Mouse (Mus musculus): ENCODE data around the gene Olfr1160. TPM values are rescaled to one million over a fixed set of nuclear protein-coding genes. Genes with fewer than 3 reads are reported as not detected.
"Not testable (repeated sequence)": the region's sequence is repeated elsewhere in the genome, so short reads cannot be mapped to it uniquely, and the experiment has no call there.

The Olfr1160 gene
- not detected in 2 replicates for polyA plus RNA-seq (2014; fragmentation: Nextera tagmentation; extraction: Ambion mirVana)

- Histone ChIP-seq H3K4me1 (ENCODE audit: control insufficient read depth in 2 of 2, insufficient read depth in 2 of 2, low read length in 2 of 2) (no peaks in the 10 kb centered on the region), H3K4me2 (ENCODE audit: low read length) (no peak within 1 kb of the TSS), H3K4me3 (ENCODE audit: control insufficient read depth in 1 of 2, insufficient read depth in 1 of 2, low read depth in 1 of 2, low read length in 2 of 2) (no peak within 1 kb of the TSS), H3K36me3 (ENCODE audit: control insufficient read depth, insufficient read depth, low read length) (no peaks in the 10 kb centered on the region), H3K9ac (ENCODE audit: low read length) (no peak within 1 kb of the TSS), H3K9me3 (ENCODE audit: control insufficient read depth, low read length) (no peaks in the 10 kb centered on the region), H3K27ac (replicated peaks in 1 of 2; ENCODE audit: control insufficient read depth in 1 of 2, insufficient read depth in 1 of 2, low read depth in 2 of 2, low read length in 2 of 2) (no peak within 1 kb of the TSS), H3K27me3 (ENCODE audit: control insufficient read depth, insufficient read depth, low read length) (no peaks in the 10 kb centered on the region)
- ATAC-seq (ENCODE audit: insufficient number of reproducible peaks, insufficient read depth, low FRiP score, low read depth): no peak
These were observed at the start of gene Olfr1160 for GRCm38 (mm10) chr2:88007515-88008318. Gene Olfr1160, minus strand, starts transcription at chr2:88008268.

- H3K9me3 ChIP-seq (ENCODE audit: control insufficient read depth, low read length): no peaks in the 10 kb centered on the region
- H3K4me2 ChIP-seq (ENCODE audit: low read length): no peak within 1 kb of the TSS
- 73% methylated on average over 1 of the region's 1 CpGs for WGBS
- H3K4me1 ChIP-seq (ENCODE audit: control insufficient read depth in 2 of 2, insufficient read depth in 2 of 2, low read length in 2 of 2): no peaks in the 10 kb centered on the region
- H3K9ac ChIP-seq (ENCODE audit: low read length): no peak within 1 kb of the TSS
- H3K4me3 ChIP-seq (ENCODE audit: control insufficient read depth in 1 of 2, insufficient read depth in 1 of 2, low read depth in 1 of 2, low read length in 2 of 2): no peak within 1 kb of the TSS
- no peaks in the 10 kb centered on the region for H3K36me3 ChIP-seq (ENCODE audit: control insufficient read depth, insufficient read depth, low read length)
- H3K27me3 ChIP-seq (ENCODE audit: control insufficient read depth, insufficient read depth, low read length): no peaks in the 10 kb centered on the region
- ATAC-seq (ENCODE audit: insufficient number of reproducible peaks, insufficient read depth, low FRiP score, low read depth): no peak
- no peak within 1 kb of the TSS for H3K27ac ChIP-seq (replicated peaks in 1 of 2; ENCODE audit: control insufficient read depth in 1 of 2, insufficient read depth in 1 of 2, low read depth in 2 of 2, low read length in 2 of 2)
These were observed 43.0 kb upstream of the Olfr1160 start, which contains the start of gene Olfr1162 for GRCm38 (mm10) chr2:88051029-88051428. Gene Olfr1162, minus strand, starts transcription at chr2:88051129.

DNA sequence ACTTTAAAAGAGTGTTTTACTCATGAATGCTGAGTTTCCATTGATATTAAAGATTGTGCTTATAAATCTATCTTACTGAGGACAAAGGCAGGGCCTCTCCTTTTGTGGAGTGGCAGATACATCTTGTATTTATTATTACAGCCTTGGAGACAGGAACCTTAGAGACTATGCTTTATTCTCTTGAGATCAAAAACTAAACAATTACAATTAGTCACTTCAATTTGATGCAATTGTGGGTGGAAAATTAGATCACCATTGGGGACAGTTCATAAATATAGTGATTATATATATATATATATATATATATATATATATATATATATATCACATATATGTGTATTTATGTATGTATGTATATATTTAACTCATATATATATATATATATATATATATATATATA lies 29.5 kb upstream of the Olfr1160 start, which contains the start of gene Olfr73:
Gene Olfr73 (minus strand): TSS at position 101 of the 400 bp plus-strand sequence.
- Histone ChIP-seq H3K27ac (replicated peaks in 1 of 2; ENCODE audit: control insufficient read depth in 1 of 2, insufficient read depth in 1 of 2, low read depth in 2 of 2, low read length in 2 of 2) (no peak within 1 kb of the TSS), H3K9ac (ENCODE audit: low read length) (no peak within 1 kb of the TSS), H3K4me1 (ENCODE audit: control insufficient read depth in 2 of 2, insufficient read depth in 2 of 2, low read length in 2 of 2) (no peaks in the 10 kb centered on the region), H3K36me3 (ENCODE audit: control insufficient read depth, insufficient read depth, low read length) (no peaks in the 10 kb centered on the region), H3K27me3 (ENCODE audit: control insufficient read depth, insufficient read depth, low read length) (no peaks in the 10 kb centered on the region), H3K9me3 (ENCODE audit: control insufficient read depth, low read length) (no peaks in the 10 kb centered on the region), H3K4me2 (ENCODE audit: low read length) (no peak within 1 kb of the TSS), H3K4me3 (ENCODE audit: control insufficient read depth in 1 of 2, insufficient read depth in 1 of 2, low read depth in 1 of 2, low read length in 2 of 2) (no peak within 1 kb of the TSS)
- no peak for ATAC-seq (ENCODE audit: insufficient number of reproducible peaks, insufficient read depth, low FRiP score, low read depth)

GRCm38 (mm10) chr2:88022474-88022873 lies 14.4 kb upstream of the Olfr1160 start, which contains the start of gene Olfr1161:
Gene Olfr1161, plus strand, starts transcription at chr2:88022774.
- H3K4me3 ChIP-seq (ENCODE audit: control insufficient read depth in 1 of 2, insufficient read depth in 1 of 2, low read depth in 1 of 2, low read length in 2 of 2); H3K9ac ChIP-seq (ENCODE audit: low read length); H3K27ac ChIP-seq (replicated peaks in 1 of 2; ENCODE audit: control insufficient read depth in 1 of 2, insufficient read depth in 1 of 2, low read depth in 2 of 2, low read length in 2 of 2); H3K4me1 ChIP-seq (ENCODE audit: control insufficient read depth in 2 of 2, insufficient read depth in 2 of 2, low read length in 2 of 2); H3K27me3 ChIP-seq (ENCODE audit: control insufficient read depth, insufficient read depth, low read length); H3K4me2 ChIP-seq (ENCODE audit: low read length); ATAC-seq (ENCODE audit: insufficient number of reproducible peaks, insufficient read depth, low FRiP score, low read depth); H3K9me3 ChIP-seq (ENCODE audit: control insufficient read depth, low read length); H3K36me3 ChIP-seq (ENCODE audit: control insufficient read depth, insufficient read depth, low read length): not testable (repeated sequence)
- 67% methylated on average over 1 of the region's 1 CpGs for WGBS

DNA sequence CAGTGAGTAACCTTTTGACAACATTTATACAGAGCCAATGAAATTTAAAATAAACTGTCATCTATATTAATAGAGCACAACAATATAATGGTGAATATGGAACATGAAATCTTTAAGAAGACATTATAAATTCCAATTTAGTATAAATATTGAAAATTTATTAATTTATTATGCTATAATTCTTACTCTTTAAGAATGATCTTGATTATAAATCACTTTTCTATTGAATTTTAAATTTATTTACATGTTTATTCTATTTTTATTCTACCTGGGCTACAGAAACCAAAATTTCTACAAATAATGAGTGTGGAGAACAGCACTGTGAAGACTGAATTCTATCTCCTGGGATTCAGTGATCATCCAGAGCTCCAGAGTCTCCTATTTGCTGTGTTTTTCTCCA lies 18.3 kb downstream of the Olfr1160 start, which contains the start of gene Olfr1158:
Gene Olfr1158 (plus strand): TSS at position 301 of the 400 bp plus-strand sequence.
- H3K4me1 ChIP-seq (ENCODE audit: control insufficient read depth in 2 of 2, insufficient read depth in 2 of 2, low read length in 2 of 2): no peaks in the 10 kb centered on the region
- no peak within 1 kb of the TSS for H3K4me2 ChIP-seq (ENCODE audit: low read length)
- no peaks in the 10 kb centered on the region for H3K27me3 ChIP-seq (ENCODE audit: control insufficient read depth, insufficient read depth, low read length)
- no peak for ATAC-seq (ENCODE audit: insufficient number of reproducible peaks, insufficient read depth, low FRiP score, low read depth)
- H3K36me3 ChIP-seq (ENCODE audit: control insufficient read depth, insufficient read depth, low read length): no peaks in the 10 kb centered on the region
- no peak within 1 kb of the TSS for H3K9ac ChIP-seq (ENCODE audit: low read length)
- no peaks in the 10 kb centered on the region for H3K9me3 ChIP-seq (ENCODE audit: control insufficient read depth, low read length)
- H3K27ac ChIP-seq (replicated peaks in 1 of 2; ENCODE audit: control insufficient read depth in 1 of 2, insufficient read depth in 1 of 2, low read depth in 2 of 2, low read length in 2 of 2): no peak within 1 kb of the TSS
- no peak within 1 kb of the TSS for H3K4me3 ChIP-seq (ENCODE audit: control insufficient read depth in 1 of 2, insufficient read depth in 1 of 2, low read depth in 1 of 2, low read length in 2 of 2)

DNA sequence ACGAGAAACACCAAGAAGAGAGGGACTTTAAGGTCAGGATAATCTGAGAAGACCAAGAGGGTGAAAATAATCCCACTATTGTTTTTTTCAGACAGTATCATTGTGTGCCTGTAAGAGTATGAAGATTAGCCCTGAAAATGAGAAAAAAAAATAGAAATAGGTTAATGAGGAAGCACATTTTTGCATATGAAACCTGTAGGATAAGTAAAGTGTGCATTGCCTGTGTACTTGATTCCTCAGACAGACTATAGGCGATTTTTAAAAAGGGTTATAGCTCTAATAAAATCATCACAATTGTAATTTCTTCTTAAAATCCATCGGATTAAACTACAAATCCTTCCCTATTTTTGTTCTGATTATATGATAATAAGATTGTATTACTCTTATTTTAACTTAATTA lies 33.5 kb downstream of the Olfr1160 start, which contains the start of gene Olfr74:
Gene Olfr74 (minus strand): TSS at position 101 of the 400 bp plus-strand sequence.
- no peak for ATAC-seq (ENCODE audit: insufficient number of reproducible peaks, insufficient read depth, low FRiP score, low read depth)
- 56% methylated on average over 3 of the region's 3 CpGs for WGBS

DNA sequence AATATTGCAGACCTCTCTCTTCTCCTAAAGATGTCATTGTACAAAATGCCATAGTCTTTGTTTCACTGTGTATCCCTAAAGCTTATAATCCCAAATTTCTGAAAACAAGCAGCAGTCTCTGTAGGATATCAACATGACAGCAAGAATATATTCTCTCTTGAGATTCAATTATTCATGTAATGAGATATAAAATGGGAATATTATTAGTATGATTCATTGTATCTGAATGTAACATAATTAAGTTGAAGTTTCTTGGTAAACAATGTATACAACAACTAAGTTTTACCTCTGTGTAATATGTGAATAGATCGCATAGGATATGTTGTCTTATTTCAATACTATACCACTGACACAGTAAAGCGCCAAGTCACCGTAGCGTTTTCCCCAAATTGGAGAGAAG lies 39.9 kb downstream of the Olfr1160 start, which contains the start of gene Olfr1157:
Gene Olfr1157 (minus strand): TSS at position 101 of the 400 bp plus-strand sequence.
- Histone ChIP-seq H3K36me3 (ENCODE audit: control insufficient read depth, insufficient read depth, low read length) (no peaks in the 10 kb centered on the region), H3K27me3 (ENCODE audit: control insufficient read depth, insufficient read depth, low read length) (no peaks in the 10 kb centered on the region)
- no peak for ATAC-seq (ENCODE audit: insufficient number of reproducible peaks, insufficient read depth, low FRiP score, low read depth)

More for the DNA sequence above, 33.5 kb downstream of the Olfr1160 start, which contains the start of gene Olfr74:
- H3K4me1 ChIP-seq (ENCODE audit: control insufficient read depth in 2 of 2, insufficient read depth in 2 of 2, low read length in 2 of 2): no peaks in the 10 kb centered on the region
- H3K4me2 ChIP-seq (ENCODE audit: low read length): no peak within 1 kb of the TSS
- no peak within 1 kb of the TSS for H3K4me3 ChIP-seq (ENCODE audit: control insufficient read depth in 1 of 2, insufficient read depth in 1 of 2, low read depth in 1 of 2, low read length in 2 of 2)
- H3K9me3 ChIP-seq (ENCODE audit: control insufficient read depth, low read length): no peaks in the 10 kb centered on the region
- H3K9ac ChIP-seq (ENCODE audit: low read length): no peak within 1 kb of the TSS
- H3K27me3 ChIP-seq (ENCODE audit: control insufficient read depth, insufficient read depth, low read length): no peaks in the 10 kb centered on the region
- H3K27ac ChIP-seq (replicated peaks in 1 of 2; ENCODE audit: control insufficient read depth in 1 of 2, insufficient read depth in 1 of 2, low read depth in 2 of 2, low read length in 2 of 2): no peak within 1 kb of the TSS
- no peaks in the 10 kb centered on the region for H3K36me3 ChIP-seq (ENCODE audit: control insufficient read depth, insufficient read depth, low read length)

More for the DNA sequence above, 39.9 kb downstream of the Olfr1160 start, which contains the start of gene Olfr1157:
- WGBS: 88% methylated on average over 4 of the region's 4 CpGs
- Histone ChIP-seq H3K27ac (replicated peaks in 1 of 2; ENCODE audit: control insufficient read depth in 1 of 2, insufficient read depth in 1 of 2, low read depth in 2 of 2, low read length in 2 of 2) (no peak within 1 kb of the TSS), H3K4me3 (ENCODE audit: control insufficient read depth in 1 of 2, insufficient read depth in 1 of 2, low read depth in 1 of 2, low read length in 2 of 2) (no peak within 1 kb of the TSS), H3K4me2 (ENCODE audit: low read length) (no peak within 1 kb of the TSS), H3K4me1 (ENCODE audit: control insufficient read depth in 2 of 2, insufficient read depth in 2 of 2, low read length in 2 of 2) (no peaks in the 10 kb centered on the region), H3K9ac (ENCODE audit: low read length) (no peak within 1 kb of the TSS), H3K9me3 (ENCODE audit: control insufficient read depth, low read length) (no peaks in the 10 kb centered on the region)

Data from heart, embryonic 14.5 days (tissue).